Mouse (Mus musculus) kidney, adult 2 months (tissue): ENCODE data around the gene Bad.

Experiments
- CTCF ChIP-seq: fragments of 200-500 bp; conservative IDR thresholded peaks from 2 replicates; pipeline ENCODE4 v1.5.1; 2011; ENCODE audit warnings: low read depth, mild to moderate bottlenecking, control low read depth, low read length, moderate library complexity, mixed read lengths; ENCODE audit not compliant: insufficient read depth, insufficient read length
- POLR2A ChIP-seq: fragments of 200-500 bp; IDR thresholded peaks from one replicate; pipeline ENCODE4 v1.6.1; 2011; ENCODE audit warnings: low read depth, low read length, control low read depth

GRCm38 (mm10) chr19:6905498-6906159, 36.0 kb upstream of the Bad start:
- TF ChIP-seq POLR2A (no peak), CTCF (no peak)
